Mouse (Mus musculus) neural tube, embryonic 11.5 days (tissue): ENCODE results near the gene Paqr9. TPM values are rescaled to one million over a fixed set of nuclear protein-coding genes. Genes with fewer than 3 reads are reported as not detected.

ENCODE experiments used
- ATAC-seq: fragments of 200-750 bp; cut with Nextera tagmentation; 2 replicates; pipeline ENCODE4 v1.8.0; 2017; ENCODE audit warnings: moderate number of reproducible peaks, mild to moderate bottlenecking, moderate TSS enrichment, moderate library complexity; ENCODE audit not compliant: insufficient read depth, low FRiP score, low TSS enrichment
- DNase-seq: peaks from one replicate; pipeline ENCODE4 v3.0.0-alpha.2; 2015; ENCODE audit warnings: low spot score
- H3K27ac ChIP-seq: fragments of 300-500 bp; sonication (generic); 2 replicates; pipeline ENCODE4 v1.5.1; 2014; ENCODE audit warnings: low read depth, mild to moderate bottlenecking, low read length
- H3K27me3 ChIP-seq: fragments of 300-500 bp; sonication (generic); 2 replicates; pipeline ENCODE4 v1.6.1; 2014; ENCODE audit warnings: mild to moderate bottlenecking, low read length, mixed read lengths; ENCODE audit not compliant: control insufficient read depth, insufficient read depth
- H3K36me3 ChIP-seq: fragments of 300-500 bp; sonication (generic); 2 replicates; pipeline ENCODE4 v1.6.1; 2014; ENCODE audit warnings: mild to moderate bottlenecking, low read length, moderate library complexity, mixed read lengths; ENCODE audit not compliant: control insufficient read depth, insufficient read depth
- H3K4me1 ChIP-seq: fragments of 300-500 bp; sonication (generic); 2 replicates; pipeline ENCODE4 v1.6.1; 2014; ENCODE audit warnings: low read length, mixed read lengths; ENCODE audit not compliant: control insufficient read depth, insufficient read depth
- H3K4me2 ChIP-seq: fragments of 300-500 bp; sonication (generic); 2 replicates; pipeline ENCODE4 v1.6.1; 2014; ENCODE audit warnings: low read depth, mild to moderate bottlenecking, moderate library complexity
- H3K4me3 ChIP-seq: fragments of 300-500 bp; sonication (generic); 2 replicates; pipeline ENCODE4 v1.5.1; 2014; ENCODE audit warnings: low read depth, low read length
- H3K9ac ChIP-seq: fragments of 300-500 bp; sonication (generic); 2 replicates; pipeline ENCODE4 v1.6.1; 2014; ENCODE audit warnings: mild to moderate bottlenecking, low read length
- H3K9me3 ChIP-seq: fragments of 300-500 bp; sonication (generic); 2 replicates; pipeline ENCODE4 v1.6.1; 2016; ENCODE audit warnings: low read length; ENCODE audit not compliant: control insufficient read depth
- WGBS: fragments of 180-500 bp; shearing (Covaris S2); extraction: QIAGEN DNeasy Blood & Tissue Kit; methylation state at CpG from one replicate; pipeline ENCODE4 v1.1.7; 2014; 5-methylcytosine and 5-hydroxymethylcytosine counted together
- polyA plus RNA-seq: library from polyadenylated mRNA; unstranded; fragments of >200 nt; fragmentation: Nextera tagmentation; extraction: Ambion mirVana; gene quantifications from 2 replicates; pipeline ENCODE4 v1.2.1, GENCODE M21; 2014

Gene Paqr9
- polyA plus RNA-seq, 1 experiment from 2014 or later: 0.80 TPM

GRCm38 (mm10) chr9:95521566-95521965, 37.9 kb upstream of the Paqr9 start:
- no peak overlapping the region for H3K9ac ChIP-seq
- no peaks in the 10 kb centered on the region for H3K36me3 ChIP-seq
- no peaks in the 10 kb centered on the region for H3K27me3 ChIP-seq
- H3K4me1 ChIP-seq: no peaks in the 10 kb centered on the region
- no peak overlapping the region for H3K27ac ChIP-seq
- DNase-seq: no peak
- WGBS: 57% methylated on average over 10 of the region's 10 CpGs
- H3K4me3 ChIP-seq: no peak overlapping the region
- H3K4me2 ChIP-seq: no peak overlapping the region
- no peak for ATAC-seq
- no peaks in the 10 kb centered on the region for H3K9me3 ChIP-seq

GRCm38 (mm10) chr9:95522561-95522960, 36.9 kb upstream of the Paqr9 start:
- Histone ChIP-seq H3K27me3 (no peaks in the 10 kb centered on the region), H3K27ac (no peak overlapping the region), H3K4me3 (no peak overlapping the region), H3K36me3 (no peaks in the 10 kb centered on the region), H3K9me3 (no peaks in the 10 kb centered on the region), H3K9ac (no peak overlapping the region), H3K4me2 (no peak overlapping the region), H3K4me1 (no peaks in the 10 kb centered on the region)
- ATAC-seq (no peak), DNase-seq (no peak)
- WGBS: 90% methylated on average over 2 of the region's 2 CpGs

- H3K4me1 ChIP-seq: no peaks in the 10 kb centered on the region
- H3K9me3 ChIP-seq: no peaks in the 10 kb centered on the region
- ATAC-seq (no peak), DNase-seq (no peak)
- no peaks in the 10 kb centered on the region for H3K36me3 ChIP-seq
- 82% methylated on average over 6 of the region's 6 CpGs for WGBS
- no peak overlapping the region for H3K4me3 ChIP-seq
- H3K27ac ChIP-seq: no peak overlapping the region
- H3K4me2 ChIP-seq: no peak overlapping the region
- H3K27me3 ChIP-seq: no peaks in the 10 kb centered on the region
- no peak overlapping the region for H3K9ac ChIP-seq
Measured at GRCm38 (mm10) chr9:95525376-95525775, 34.1 kb upstream of the Paqr9 start.

- Histone ChIP-seq H3K4me2 (no peak overlapping the region), H3K9me3 (no peaks in the 10 kb centered on the region), H3K4me1 (no peaks in the 10 kb centered on the region), H3K27me3 (no peaks in the 10 kb centered on the region), H3K27ac (no peak overlapping the region), H3K4me3 (no peak overlapping the region), H3K9ac (no peak overlapping the region), H3K36me3 (no peaks in the 10 kb centered on the region)
- DNase-seq (peak; percentile 22), ATAC-seq (no peak)
- 41% methylated on average over 2 of the region's 2 CpGs for WGBS
Measured at GRCm38 (mm10) chr9:95525961-95526360, 33.5 kb upstream of the Paqr9 start.

- Histone ChIP-seq H3K27ac (no peak overlapping the region), H3K4me3 (no peak overlapping the region), H3K9ac (no peak overlapping the region), H3K4me1 (no peaks in the 10 kb centered on the region), H3K36me3 (no peaks in the 10 kb centered on the region), H3K27me3 (no peaks in the 10 kb centered on the region), H3K9me3 (no peaks in the 10 kb centered on the region), H3K4me2 (no peak overlapping the region)
- 56% methylated on average over 2 of the region's 2 CpGs for WGBS
- ATAC-seq (no peak), DNase-seq (no peak)
Measured at GRCm38 (mm10) chr9:95527676-95528075, 31.8 kb upstream of the Paqr9 start.

- no peak overlapping the region for H3K4me3 ChIP-seq
- H3K4me1 ChIP-seq: no peaks in the 10 kb centered on the region
- H3K9me3 ChIP-seq: no peaks in the 10 kb centered on the region
- H3K4me2 ChIP-seq: no peak overlapping the region
- no peak for DNase-seq
- no peak overlapping the region for H3K9ac ChIP-seq
- H3K36me3 ChIP-seq: no peaks in the 10 kb centered on the region
- H3K27me3 ChIP-seq: no peaks in the 10 kb centered on the region
- 73% methylated on average over 3 of the region's 3 CpGs for WGBS
- H3K27ac ChIP-seq: no peak overlapping the region
- no peak for ATAC-seq
Measured at GRCm38 (mm10) chr9:95531144-95531543, 28.3 kb upstream of the Paqr9 start.

- H3K9ac ChIP-seq: no peak overlapping the region
- no peak overlapping the region for H3K27ac ChIP-seq
- H3K4me1 ChIP-seq: no peaks in the 10 kb centered on the region
- no peaks in the 10 kb centered on the region for H3K36me3 ChIP-seq
- no peak overlapping the region for H3K4me3 ChIP-seq
- H3K4me2 ChIP-seq: no peak overlapping the region
- DNase-seq: no peak
- 40% methylated on average over 6 of the region's 6 CpGs for WGBS
- no peak for ATAC-seq
- H3K27me3 ChIP-seq: no peaks in the 10 kb centered on the region
- no peaks in the 10 kb centered on the region for H3K9me3 ChIP-seq
Measured at GRCm38 (mm10) chr9:95533817-95534216, 25.6 kb upstream of the Paqr9 start.

GRCm38 (mm10) chr9:95539176-95539800, 20.2 kb upstream of the Paqr9 start:
- 74% methylated on average over 2 of the region's 2 CpGs for WGBS
- ATAC-seq: no peak
- Histone ChIP-seq H3K4me1 (no peaks in the 10 kb centered on the region), H3K4me3 (no peak overlapping the region), H3K27me3 (no peaks in the 10 kb centered on the region), H3K4me2 (no peak overlapping the region), H3K9ac (no peak overlapping the region), H3K9me3 (no peaks in the 10 kb centered on the region), H3K36me3 (no peaks in the 10 kb centered on the region), H3K27ac (no peak overlapping the region)
- DNase-seq: no peak

- Histone ChIP-seq H3K27me3 (no peaks in the 10 kb centered on the region), H3K27ac (no peak overlapping the region), H3K4me1 (no peaks in the 10 kb centered on the region), H3K4me3 (no peak overlapping the region), H3K36me3 (no peaks in the 10 kb centered on the region), H3K9ac (no peak overlapping the region), H3K4me2 (no peak overlapping the region), H3K9me3 (no peaks in the 10 kb centered on the region)
- ATAC-seq: no peak
- DNase-seq: peak; percentile 29
- WGBS: 57% methylated on average over 4 of the region's 4 CpGs
Measured at GRCm38 (mm10) chr9:95540487-95540886, 19.0 kb upstream of the Paqr9 start.
